ENCODE assay signal across 21 mouse cellular contexts in the genomic region with DNA sequence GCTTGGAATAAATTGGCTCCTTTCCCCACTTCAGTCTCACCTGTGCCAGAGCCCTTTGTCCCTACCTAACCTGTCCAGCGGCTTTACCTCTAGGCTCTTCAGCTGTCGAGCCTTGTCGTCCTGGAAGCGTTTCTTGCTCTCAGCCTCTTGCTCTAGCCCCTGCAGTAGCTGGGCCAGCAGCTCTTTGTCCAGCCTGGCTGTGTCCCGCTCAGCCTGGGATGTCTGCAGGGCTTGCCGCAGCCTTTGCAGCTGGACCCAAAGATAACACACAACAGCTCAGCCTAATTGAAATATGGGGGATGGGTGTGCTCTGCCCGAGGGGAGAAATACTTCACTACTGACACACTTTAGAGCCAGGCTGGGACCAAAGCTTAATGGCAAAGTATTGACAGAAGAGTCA. TPM values are rescaled to one million over a fixed set of nuclear protein-coding genes. Genes with fewer than 3 reads are reported as not detected.
DNase-seq lines count a peak whose midpoint lies in the region; ATAC-seq and TF ChIP-seq lines count a peak whose summit lies in the region.
"Not testable (repeated sequence)": the region's sequence is repeated elsewhere in the genome, so short reads cannot be mapped to it uniquely, and the experiment has no call there.
"Had no signal": no experiment of that assay in that cellular context is flagged by ENCODE, and none has a peak within 500 bp of the region (broad histone marks: within the 10 kb centered on the region; RNA-seq: fewer than 3 reads in every experiment).

No protein-coding gene starts in this region.

- not testable (repeated sequence) for H3K4me1 ChIP-seq in bone marrow, adult 2 months (ENCODE audit: control insufficient read depth, insufficient read depth, low read length); heart, embryonic 13.5 days; intestine, embryonic 16.5 days (ENCODE audit: control insufficient read depth, insufficient read depth, low read length); lung, embryonic 16.5 days (replicated peaks; ENCODE audit: control insufficient read depth, insufficient read depth, low read length); midbrain, embryonic 11.5 days (ENCODE audit: control insufficient read depth, insufficient read depth, low read length)
- peaks cover 8 to 14% of the 10 kb centered on the region in 2 experiments; a peak in 3 of 4 replicates for H3K4me1 ChIP-seq in liver, embryonic 14.5 days (replicated peaks; ENCODE audit: control insufficient read depth in 2 of 2, insufficient read depth in 2 of 2, low read length in 1 of 2)

- not testable (repeated sequence) for TF ChIP-seq CTCF in bone marrow, adult 2 months (IDR thresholded peaks at IDR 0.05; ENCODE audit: control insufficient read depth, insufficient read depth, low read length)
- 0 out of 2 replicates have a peak, but pooled peaks have one; percentile 5 for TF ChIP-seq CTCF in liver, embryonic 14.5 days (IDR thresholded peaks at IDR 0.05; ENCODE audit: low read depth)

- peak in 1 of 3 experiments; percentile 50 for DNase-seq in liver, embryonic 14.5 days (ENCODE audit: low read depth in 3 of 3, low spot score in 3 of 3)
- DNase-seq in midbrain, embryonic 11.5 days (ENCODE audit: low spot score, missing footprints) = not testable (repeated sequence)

- peak overlapping the region; percentile 46 for H3K4me2 ChIP-seq in heart, embryonic 13.5 days
- H3K4me2 ChIP-seq in intestine, embryonic 16.5 days (ENCODE audit: low read depth, low read length); lung, embryonic 16.5 days (ENCODE audit: low read depth, low read length); midbrain, embryonic 11.5 days: not testable (repeated sequence)
- peak overlapping the region; percentile 42 for H3K4me2 ChIP-seq in liver, embryonic 14.5 days (ENCODE audit: low read depth)

- H3K36me3 ChIP-seq in heart, embryonic 13.5 days; intestine, embryonic 16.5 days (ENCODE audit: control insufficient read depth, insufficient read depth, low read length); liver, embryonic 14.5 days (replicated peaks; ENCODE audit: control insufficient read depth, insufficient read depth, low read depth); lung, embryonic 16.5 days (ENCODE audit: control insufficient read depth, insufficient read depth, low read length); midbrain, embryonic 11.5 days (ENCODE audit: control insufficient read depth, insufficient read depth, low read length): not testable (repeated sequence)

- H3K9ac ChIP-seq in heart, embryonic 13.5 days = 0 out of 2 replicates have a peak overlapping the region, but pooled peaks have one; percentile 44
- not testable (repeated sequence) for H3K9ac ChIP-seq in intestine, embryonic 16.5 days (ENCODE audit: low read depth, low read length); liver, embryonic 14.5 days (replicated peaks); lung, embryonic 16.5 days (ENCODE audit: low read length); midbrain, embryonic 11.5 days (ENCODE audit: low read length)

- peak; percentile 71 for TF ChIP-seq EP300 in liver, embryonic 14.5 days (IDR thresholded peaks at IDR 0.05; ENCODE audit: low read depth)

- TF ChIP-seq POLR2A in bone marrow, adult 2 months (IDR thresholded peaks at IDR 0.05; ENCODE audit: borderline replicate concordance, control insufficient read depth, low read depth, low read length) = not testable (repeated sequence)

- ATAC-seq in erythroblast, adult 5-6 weeks (replicated peaks; ENCODE audit: low FRiP score, poor library complexity, severe bottlenecking) = peak; percentile 72
- ATAC-seq in heart, embryonic 13.5 days (ENCODE audit: extremely low read depth, insufficient number of reproducible peaks, low FRiP score, low TSS enrichment) = not testable (repeated sequence)
- peak; percentile 39 for ATAC-seq in intestine, embryonic 16.5 days
- ATAC-seq in liver, embryonic 14.5 days (ENCODE audit: insufficient read depth) = peak; percentile 92
- ATAC-seq in lung, embryonic 16.5 days (ENCODE audit: low read depth) = peak; percentile 60
- peak; percentile 77 for ATAC-seq in midbrain, embryonic 11.5 days (ENCODE audit: low FRiP score)

- WGBS in bone marrow, adult 2 months = 58% methylated on average over 7 of the region's 7 CpGs
- 9% methylated on average over 7 of the region's 7 CpGs for WGBS in heart, embryonic 13.5 days
- 16% methylated on average over 7 of the region's 7 CpGs for WGBS in intestine, embryonic 16.5 days
- WGBS in liver, embryonic 14.5 days (ENCODE audit: insufficient replicate concordance) = 9% methylated on average over 7 of the region's 7 CpGs
- WGBS in lung, embryonic 16.5 days = 12% methylated on average over 7 of the region's 7 CpGs
- 52% methylated on average over 7 of the region's 7 CpGs for WGBS in midbrain, embryonic 11.5 days

- H3K9me3 ChIP-seq in heart, embryonic 13.5 days; intestine, embryonic 16.5 days (ENCODE audit: control insufficient read depth, low read length); liver, embryonic 14.5 days (ENCODE audit: control insufficient read depth, low read length); lung, embryonic 16.5 days (ENCODE audit: control insufficient read depth, low read length); midbrain, embryonic 11.5 days (ENCODE audit: control insufficient read depth, low read length): not testable (repeated sequence)

- not testable (repeated sequence) for H3K4me3 ChIP-seq in bone marrow, adult 2 months (replicated peaks; ENCODE audit: control insufficient read depth, low read depth, low read length); heart, embryonic 13.5 days; intestine, embryonic 16.5 days (ENCODE audit: low read length); lung, embryonic 16.5 days (ENCODE audit: low read length); midbrain, embryonic 11.5 days (ENCODE audit: low read depth, low read length)
- peak overlapping the region; percentile 34 to 56 for H3K4me3 ChIP-seq in liver, embryonic 14.5 days (ENCODE audit: insufficient read depth in 1 of 2, low read depth in 2 of 2, low read length in 2 of 2)

- peak overlapping the region; percentile 27; the same call in 1 of the 2 replicates for H3K27ac ChIP-seq in bone marrow, adult 2 months (ENCODE audit: control insufficient read depth, insufficient read depth, low read depth, low read length, poor library complexity)
- H3K27ac ChIP-seq in heart, embryonic 13.5 days (replicated peaks); intestine, embryonic 16.5 days (ENCODE audit: low read length); lung, embryonic 16.5 days (ENCODE audit: low read length); midbrain, embryonic 11.5 days (ENCODE audit: low read depth, low read length): not testable (repeated sequence)
- peak overlapping the region; percentile 56 for H3K27ac ChIP-seq in liver, embryonic 14.5 days

- H3K27me3 ChIP-seq in heart, embryonic 13.5 days (replicated peaks); intestine, embryonic 16.5 days (replicated peaks; ENCODE audit: control insufficient read depth, insufficient read depth, low read length); liver, embryonic 14.5 days (ENCODE audit: control insufficient read depth, insufficient read depth, low read length); lung, embryonic 16.5 days (ENCODE audit: control insufficient read depth, insufficient read depth, low read depth, low read length); midbrain, embryonic 11.5 days (ENCODE audit: control insufficient read depth, insufficient read depth, low read length): not testable (repeated sequence)

RNA-seq across cellular contexts. Expression of gene Tuft1, which starts 7.2 kb away (rescaled TPM):
- polyA plus RNA-seq in bone marrow, adult 2 months (2011; ENCODE audit: insufficient read depth, insufficient read length, low replicate concordance, missing spikeins) = 3.8 and 7.4 TPM in 2 replicates
- total RNA-seq in erythroblast, adult 5-6 weeks (2015; ENCODE audit: low replicate concordance) = 0.77 and 2.5 TPM in 2 replicates
- total RNA-seq in erythroblast, adult 5-6 weeks (2017; ENCODE audit: low replicate concordance) = 4.5 and 10.5 TPM in 2 replicates
- polyA plus RNA-seq in heart, embryonic 13.5 days (2015; fragmentation: Nextera tagmentation; extraction: Ambion mirVana) = 5.9 and 6.4 TPM in 2 replicates
- polyA plus RNA-seq in intestine, embryonic 16.5 days (2015; fragmentation: Nextera tagmentation; extraction: Ambion mirVana) = 11.6 and 12.5 TPM in 2 replicates
- 5.7 and 6.2 TPM in 2 replicates for polyA plus RNA-seq in liver, embryonic 14.5 days (2012; rRNA removed)
- polyA plus RNA-seq in liver, embryonic 14.5 days (2014; fragmentation: Nextera tagmentation; extraction: Ambion mirVana) = 7.4 and 7.8 TPM in 2 replicates
- polyA plus RNA-seq in lung, embryonic 16.5 days (2015; fragmentation: Nextera tagmentation; extraction: Ambion mirVana) = 10.9 and 11.9 TPM in 2 replicates
- polyA plus RNA-seq in midbrain, embryonic 11.5 days (2014; fragmentation: Nextera tagmentation; extraction: Ambion mirVana) = 4.2 and 4.5 TPM in 2 replicates

RNA-seq across cellular contexts. Expression of gene Gm10972, which starts 23.0 kb away (rescaled TPM):
- not detected in 2 replicates for polyA plus RNA-seq in bone marrow, adult 2 months (2011; ENCODE audit: insufficient read depth, insufficient read length, low replicate concordance, missing spikeins)
- total RNA-seq in erythroblast, adult 5-6 weeks (2015; ENCODE audit: low replicate concordance) = not detected in 2 replicates
- not detected in 2 replicates for total RNA-seq in erythroblast, adult 5-6 weeks (2017; ENCODE audit: low replicate concordance)
- polyA plus RNA-seq in heart, embryonic 13.5 days (2015; fragmentation: Nextera tagmentation; extraction: Ambion mirVana) = not detected in 2 replicates
- not detected in 2 replicates for polyA plus RNA-seq in intestine, embryonic 16.5 days (2015; fragmentation: Nextera tagmentation; extraction: Ambion mirVana)
- not detected in 2 replicates for polyA plus RNA-seq in liver, embryonic 14.5 days (2012; rRNA removed)
- polyA plus RNA-seq in liver, embryonic 14.5 days (2014; fragmentation: Nextera tagmentation; extraction: Ambion mirVana) = not detected in 2 replicates
- not detected in 2 replicates for polyA plus RNA-seq in lung, embryonic 16.5 days (2015; fragmentation: Nextera tagmentation; extraction: Ambion mirVana)
- polyA plus RNA-seq in midbrain, embryonic 11.5 days (2014; fragmentation: Nextera tagmentation; extraction: Ambion mirVana) = not detected in 2 replicates
- total RNA-seq: adrenal gland, postnatal 25 days; gastrocnemius, postnatal 25 days; heart, adult 8-10 months; hematopoietic stem cell, adult 5-6 weeks; hindbrain, postnatal 0 days; layer of hippocampus, adult 2 months; layer of hippocampus, postnatal 36 days; left cerebral cortex, postnatal 14 days had no signal
- polyA plus RNA-seq: embryonic facial prominence, embryonic 12.5 days; forebrain, embryonic 16.5 days; hindbrain, postnatal 0 days; limb, embryonic 13.5 days; macrophage; midbrain, embryonic 13.5 days; neural tube, embryonic 13.5 days had no signal

RNA-seq across cellular contexts. Expression of gene Selenbp2, which starts 27.5 kb away (rescaled TPM):
- 4.4 TPM in 1 of 2 replicates, not detected in the other for polyA plus RNA-seq in bone marrow, adult 2 months (2011; ENCODE audit: insufficient read depth, insufficient read length, low replicate concordance, missing spikeins)
- not detected in 2 replicates for total RNA-seq in erythroblast, adult 5-6 weeks (2015; ENCODE audit: low replicate concordance)
- total RNA-seq in erythroblast, adult 5-6 weeks (2017; ENCODE audit: low replicate concordance) = 0.43 and 4.3 TPM in 2 replicates
- polyA plus RNA-seq in heart, embryonic 13.5 days (2015; fragmentation: Nextera tagmentation; extraction: Ambion mirVana) = 1.3 and 1.7 TPM in 2 replicates
- 7.0 and 7.1 TPM in 2 replicates for polyA plus RNA-seq in intestine, embryonic 16.5 days (2015; fragmentation: Nextera tagmentation; extraction: Ambion mirVana)
- 19.6 and 20.7 TPM in 2 replicates for polyA plus RNA-seq in liver, embryonic 14.5 days (2012; rRNA removed)
- 21.2 and 24.3 TPM in 2 replicates for polyA plus RNA-seq in liver, embryonic 14.5 days (2014; fragmentation: Nextera tagmentation; extraction: Ambion mirVana)
- polyA plus RNA-seq in lung, embryonic 16.5 days (2015; fragmentation: Nextera tagmentation; extraction: Ambion mirVana) = 8.9 and 13.3 TPM in 2 replicates
- not detected in 2 replicates for polyA plus RNA-seq in midbrain, embryonic 11.5 days (2014; fragmentation: Nextera tagmentation; extraction: Ambion mirVana)
- total RNA-seq: hematopoietic stem cell, adult 5-6 weeks; left cerebral cortex, postnatal 14 days had no signal
- polyA plus RNA-seq: embryonic facial prominence, embryonic 12.5 days; forebrain, embryonic 16.5 days; midbrain, embryonic 13.5 days had no signal
